Mouse (Mus musculus): Measurements from ENCODE around the gene Wdr5b.

The Wdr5b gene

DNA sequence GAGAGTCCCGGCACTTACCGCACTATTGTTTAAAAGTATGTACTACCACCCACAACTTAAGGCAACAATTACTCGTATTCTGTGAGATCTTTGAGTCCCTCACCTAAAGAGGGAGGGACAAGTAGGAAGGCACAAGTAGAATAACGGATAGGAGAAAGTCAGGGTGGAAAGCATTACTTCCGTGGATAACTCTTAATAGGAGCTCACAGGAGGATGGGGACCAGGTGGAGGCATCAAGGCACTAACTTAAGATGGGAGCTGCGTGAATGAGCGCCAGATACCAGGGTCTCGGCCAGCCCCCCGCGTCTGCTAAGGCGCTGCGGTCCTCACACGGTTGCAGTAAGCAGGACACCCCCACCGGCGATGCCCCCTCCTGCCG is 30.1 kb downstream of the Wdr5b start:
- no peak for DNase-seq (ENCODE audit: low spot score)

DNA sequence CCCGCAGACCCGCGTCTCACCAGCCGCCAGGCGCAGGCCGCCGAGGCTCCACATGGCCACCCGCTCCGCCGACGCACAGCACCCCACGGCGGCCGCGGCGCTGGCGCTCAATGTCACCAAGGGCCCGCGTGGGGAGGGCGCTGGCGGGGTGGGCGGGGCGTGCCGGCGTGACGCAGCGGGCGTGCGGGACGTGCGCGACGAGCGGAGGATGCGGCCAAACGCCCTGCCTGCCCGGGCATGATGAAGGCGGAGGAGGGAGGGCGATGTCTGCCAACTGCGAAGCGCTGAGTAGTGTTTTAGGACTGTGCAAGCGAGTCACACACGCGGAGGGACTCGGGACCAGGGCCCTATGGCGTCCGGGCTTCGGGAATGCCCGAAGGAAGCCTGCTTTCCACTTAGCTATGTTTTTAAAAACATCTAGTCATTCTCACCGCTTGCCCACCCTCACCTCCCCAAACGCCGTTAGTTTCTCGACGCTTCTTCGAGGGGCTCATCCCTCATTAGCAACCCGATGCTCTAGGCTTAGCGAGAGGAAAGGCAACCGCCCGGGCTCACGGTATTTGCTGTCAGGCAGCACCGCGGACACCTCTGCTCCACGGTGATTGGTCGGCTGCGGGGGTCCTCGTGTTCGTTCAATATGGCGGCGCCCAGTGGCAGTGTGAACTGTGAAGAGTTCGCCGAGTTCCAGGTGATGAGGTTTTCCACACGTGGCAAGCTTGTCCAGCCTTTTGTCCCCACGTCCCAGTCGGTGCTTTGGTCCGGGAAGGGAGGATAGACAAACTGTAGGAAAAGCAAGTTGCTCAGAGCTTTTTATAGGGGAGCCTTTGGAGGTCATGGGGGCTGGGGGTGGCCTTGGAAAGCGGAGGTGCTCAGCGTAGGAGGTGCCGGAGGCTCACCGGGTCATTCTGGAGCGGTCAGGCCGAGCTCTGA is 30.7 kb downstream of the Wdr5b start, which contains the start of the genes Fam162a and Ccdc58:
Fam162a (minus strand) TSS at position 145 of the 930 bp plus-strand sequence.
Ccdc58 (plus strand) TSS at position 236 of the 930 bp plus-strand sequence.
- peak; percentile 94 for DNase-seq (ENCODE audit: low spot score)

DNA sequence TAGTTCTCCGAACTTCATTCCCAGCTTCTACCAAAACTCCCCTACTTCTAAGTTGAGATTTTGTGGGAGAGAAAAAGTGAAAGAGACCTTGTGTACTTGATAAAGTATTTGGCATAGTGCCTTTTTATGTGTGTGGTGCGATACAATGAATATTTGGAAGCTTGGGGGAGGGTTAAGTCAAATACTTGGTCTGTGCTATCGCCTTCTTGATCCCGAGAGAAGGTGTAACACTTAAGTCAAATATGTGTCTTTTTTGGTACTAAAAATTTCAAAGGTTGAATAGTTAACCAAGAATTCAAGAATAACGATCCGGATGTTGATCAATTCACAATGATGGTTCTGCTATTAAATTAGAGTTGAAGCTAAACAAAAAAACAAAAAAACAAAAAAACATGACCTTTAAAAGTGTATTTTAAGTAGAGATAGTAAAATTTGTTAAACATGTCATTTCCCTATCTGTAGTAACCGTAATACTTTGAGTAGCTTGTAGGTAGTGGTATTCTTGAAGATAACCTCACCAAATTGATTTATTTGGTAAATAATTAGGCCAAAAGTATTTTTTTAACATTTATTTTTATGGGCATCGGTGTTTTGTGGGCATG is 31.5 kb downstream of the Wdr5b start:
- no peak for DNase-seq (ENCODE audit: low spot score)

DNA sequence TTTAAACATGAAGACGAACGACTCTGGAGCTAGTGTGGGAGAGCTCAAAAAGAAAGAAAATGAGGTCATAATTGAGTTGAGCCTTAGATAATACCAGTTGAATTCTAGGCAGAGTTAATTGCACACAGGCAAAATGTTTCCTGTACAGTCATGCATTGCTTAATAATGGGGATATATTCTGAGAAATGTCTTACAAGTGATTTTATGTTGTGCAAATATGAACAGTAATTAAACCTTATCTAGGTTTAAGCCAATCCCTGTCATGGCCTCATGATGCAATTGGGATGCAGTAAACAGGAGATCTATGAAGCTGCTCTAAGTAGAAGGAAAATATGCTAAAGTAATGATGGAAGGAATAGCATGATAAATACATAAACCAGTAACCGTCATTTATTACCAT is 33.8 kb downstream of the Wdr5b start:
- no peak for DNase-seq (ENCODE audit: low spot score)

DNA sequence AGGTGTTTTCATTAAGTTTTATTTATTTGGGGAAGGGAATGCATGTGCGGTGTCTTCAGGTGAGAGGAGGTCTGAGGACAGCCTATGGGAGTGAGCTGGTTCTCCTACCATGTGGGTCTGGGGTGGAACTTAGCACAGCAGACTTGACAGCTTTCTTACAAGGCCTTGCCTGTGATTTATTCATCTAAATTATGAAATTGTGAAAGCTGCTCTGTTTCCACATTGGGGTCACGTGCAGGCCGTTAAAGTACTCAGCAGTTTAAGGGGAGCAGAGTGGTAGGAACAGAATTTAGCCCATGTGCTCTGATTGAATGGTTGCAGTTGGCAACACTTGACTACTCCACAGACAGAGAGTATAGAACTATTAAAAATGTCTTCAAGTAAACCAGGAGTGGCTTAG is 38.9 kb downstream of the Wdr5b start:
- no peak for DNase-seq (ENCODE audit: low spot score)

GRCm38 (mm10) chr16:36087846-36088245 is 46.9 kb downstream of the Wdr5b start:
- DNase-seq (ENCODE audit: low spot score) = no peak

DNA sequence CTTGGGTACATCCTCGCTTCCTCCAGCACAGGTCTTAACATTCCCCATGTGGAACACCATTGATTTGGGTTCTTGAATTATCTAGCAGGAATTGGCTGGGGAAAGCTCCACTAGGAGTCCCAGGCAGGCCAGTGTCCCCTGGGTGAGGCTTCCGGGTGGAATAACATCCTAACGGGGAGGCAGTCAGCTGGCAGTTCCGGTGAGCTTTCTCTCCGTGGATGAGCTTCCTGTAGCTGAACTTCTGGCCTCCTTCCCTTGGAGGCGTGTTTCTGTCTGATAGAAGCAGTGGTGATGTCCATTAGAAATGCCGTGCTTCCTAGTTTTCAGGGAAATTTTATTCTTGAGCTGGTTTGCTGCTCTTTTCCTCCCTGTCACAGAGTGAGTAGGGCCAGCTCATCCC is 48.1 kb downstream of the Wdr5b start:
- no peak for DNase-seq (ENCODE audit: low spot score)

DNA sequence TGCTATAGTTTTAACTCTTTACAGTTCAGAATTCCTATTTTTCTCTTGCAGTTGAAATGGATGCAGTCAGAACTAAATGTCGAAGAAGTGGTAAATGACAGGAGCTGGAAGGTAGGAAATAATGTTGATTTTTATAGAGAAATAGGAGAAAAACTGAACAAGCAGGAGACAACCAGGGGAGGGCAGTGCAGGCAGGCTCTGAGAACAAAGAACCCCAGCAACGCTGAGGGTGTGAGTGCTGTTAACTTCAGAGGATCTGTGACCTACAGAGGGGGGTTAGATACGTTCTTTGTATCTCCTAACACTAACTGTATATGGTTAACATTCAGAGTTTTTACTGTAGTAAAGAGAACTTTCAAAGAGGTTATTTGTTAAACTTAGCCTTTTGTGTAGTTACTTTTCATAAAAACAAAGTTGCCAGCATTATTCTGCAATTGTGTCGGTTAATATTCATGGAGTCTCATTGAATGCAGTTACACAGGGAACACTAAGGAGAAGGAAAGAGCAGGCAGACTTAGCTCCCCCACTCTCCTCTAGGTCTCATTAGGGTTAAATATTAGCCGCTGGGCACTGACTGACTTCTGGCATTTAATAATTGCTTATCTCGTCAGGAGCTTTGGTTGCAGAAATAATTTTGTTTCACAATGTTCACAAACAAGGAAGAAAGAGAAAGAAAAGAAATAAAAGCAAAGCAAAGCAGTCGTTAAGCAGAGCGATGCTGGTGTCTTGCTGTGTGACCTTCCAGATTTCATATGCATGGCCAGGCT is 49.0 kb downstream of the Wdr5b start:
- no peak for DNase-seq (ENCODE audit: low spot score)

- no peak for DNase-seq (ENCODE audit: low spot score)
Measured at GRCm38 (mm10) chr16:36090785-36091509, 50.0 kb downstream of the Wdr5b start.

Measured in embryo, embryonic 10.5 days (tissue).